Mouse (Mus musculus): ENCODE data around the gene Tspan11. TPM values are rescaled to one million over a fixed set of nuclear protein-coding genes. Genes with fewer than 3 reads are reported as not detected.

The Tspan11 gene
- polyA plus RNA-seq, 1 experiment: 1.4 TPM

- Histone ChIP-seq H3K36me3 (ENCODE audit: control insufficient read depth, insufficient read depth, low read length) (no peaks in the 10 kb centered on the region), H3K4me3 (ENCODE audit: control insufficient read depth, insufficient read depth, low read length) (no peak overlapping the region), H3K4me1 (replicated peaks; ENCODE audit: control insufficient read depth, insufficient read depth, low read length) (no peaks in the 10 kb centered on the region; the same call in 1 of the 2 replicates), H3K27me3 (ENCODE audit: control insufficient read depth, insufficient read depth, low read length) (no peaks in the 10 kb centered on the region), H3K27ac (ENCODE audit: control insufficient read depth, insufficient read depth, low read length) (no peak overlapping the region)
- TF ChIP-seq CTCF (IDR thresholded peaks at IDR 0.05; ENCODE audit: borderline replicate concordance, control insufficient read depth, extremely low read depth, insufficient read depth, low read length, poor library complexity) (no peak), POLR2A (IDR thresholded peaks at IDR 0.05; ENCODE audit: control insufficient read depth, extremely low read depth, insufficient read depth, low read length, poor library complexity) (no peak)
- DNase-seq: no peak
- WGBS: 94% methylated on average over 6 of the region's 6 CpGs
Measured at GRCm38 (mm10) chr6:127973553-127973952, 86.2 kb downstream of the Tspan11 start.

DNA sequence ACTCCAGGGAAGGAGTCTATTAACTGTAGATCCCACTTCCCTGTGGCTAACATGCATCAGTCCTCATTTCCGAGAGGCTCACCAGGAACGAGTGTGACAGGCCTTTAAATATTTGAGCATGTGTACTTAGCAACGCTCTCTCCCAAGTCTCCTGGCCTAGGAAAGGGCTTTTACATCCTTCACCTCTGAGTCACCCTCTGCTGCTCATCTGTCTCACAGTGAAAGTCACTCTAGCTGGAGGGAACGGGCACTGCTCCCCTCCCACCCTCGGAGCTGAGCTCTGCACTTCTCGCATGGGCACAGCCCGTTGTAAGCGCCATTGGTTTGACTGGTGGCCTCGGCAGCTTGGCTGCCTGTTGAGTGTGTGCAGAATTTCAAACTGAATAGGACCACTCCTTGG, 86.6 kb downstream of the Tspan11 start:
- H3K27ac ChIP-seq (ENCODE audit: control insufficient read depth, insufficient read depth, low read length): no peak overlapping the region
- no peak for TF ChIP-seq CTCF (IDR thresholded peaks at IDR 0.05; ENCODE audit: borderline replicate concordance, control insufficient read depth, extremely low read depth, insufficient read depth, low read length, poor library complexity)
- no peak for TF ChIP-seq POLR2A (IDR thresholded peaks at IDR 0.05; ENCODE audit: control insufficient read depth, extremely low read depth, insufficient read depth, low read length, poor library complexity)
- H3K4me3 ChIP-seq (ENCODE audit: control insufficient read depth, insufficient read depth, low read length): no peak overlapping the region
- H3K36me3 ChIP-seq (ENCODE audit: control insufficient read depth, insufficient read depth, low read length): no peaks in the 10 kb centered on the region
- DNase-seq: no peak
- WGBS: 93% methylated on average over 9 of the region's 9 CpGs
- no peaks in the 10 kb centered on the region; the same call in 1 of the 2 replicates for H3K4me1 ChIP-seq (replicated peaks; ENCODE audit: control insufficient read depth, insufficient read depth, low read length)
- H3K27me3 ChIP-seq (ENCODE audit: control insufficient read depth, insufficient read depth, low read length): no peaks in the 10 kb centered on the region

DNA sequence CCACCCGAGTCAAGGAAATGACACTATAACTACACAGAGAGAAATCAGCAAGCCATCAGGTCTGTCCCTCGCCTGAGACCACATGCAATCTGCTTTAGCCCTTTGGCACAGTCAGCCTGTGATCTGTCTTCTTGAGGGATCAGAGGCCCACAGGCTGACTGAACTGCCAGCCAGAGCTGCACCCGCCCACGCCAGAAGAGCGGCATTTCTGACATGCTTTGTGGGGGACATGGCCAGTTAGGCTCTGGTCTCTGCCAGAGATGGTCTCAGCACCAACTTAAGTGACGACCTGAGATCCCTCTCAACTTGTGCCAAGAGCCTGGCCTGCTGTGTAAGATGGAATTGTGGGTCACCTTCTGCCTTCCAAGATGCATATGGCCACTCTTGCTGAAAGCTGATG, 89.3 kb downstream of the Tspan11 start:
- no peak for DNase-seq
- WGBS: 95% methylated on average over 6 of the region's 6 CpGs
- Histone ChIP-seq H3K4me1 (replicated peaks; ENCODE audit: control insufficient read depth, insufficient read depth, low read length) (no peaks in the 10 kb centered on the region), H3K36me3 (ENCODE audit: control insufficient read depth, insufficient read depth, low read length) (no peaks in the 10 kb centered on the region), H3K27me3 (ENCODE audit: control insufficient read depth, insufficient read depth, low read length) (no peaks in the 10 kb centered on the region), H3K4me3 (ENCODE audit: control insufficient read depth, insufficient read depth, low read length) (no peak overlapping the region), H3K27ac (ENCODE audit: control insufficient read depth, insufficient read depth, low read length) (no peak overlapping the region)
- TF ChIP-seq CTCF (IDR thresholded peaks at IDR 0.05; ENCODE audit: borderline replicate concordance, control insufficient read depth, extremely low read depth, insufficient read depth, low read length, poor library complexity): no peak
- no peak for TF ChIP-seq POLR2A (IDR thresholded peaks at IDR 0.05; ENCODE audit: control insufficient read depth, extremely low read depth, insufficient read depth, low read length, poor library complexity)

GRCm38 (mm10) chr6:127978941-127979340, 91.6 kb downstream of the Tspan11 start:
- H3K4me1 ChIP-seq (replicated peaks; ENCODE audit: control insufficient read depth, insufficient read depth, low read length): peaks cover 6% of the 10 kb centered on the region
- no peaks in the 10 kb centered on the region for H3K27me3 ChIP-seq (ENCODE audit: control insufficient read depth, insufficient read depth, low read length)
- WGBS: 96% methylated on average over 20 of the region's 20 CpGs
- DNase-seq: no peak
- no peak overlapping the region for H3K27ac ChIP-seq (ENCODE audit: control insufficient read depth, insufficient read depth, low read length)
- no peak overlapping the region for H3K4me3 ChIP-seq (ENCODE audit: control insufficient read depth, insufficient read depth, low read length)
- no peaks in the 10 kb centered on the region for H3K36me3 ChIP-seq (ENCODE audit: control insufficient read depth, insufficient read depth, low read length)
- TF ChIP-seq CTCF (IDR thresholded peaks at IDR 0.05; ENCODE audit: borderline replicate concordance, control insufficient read depth, extremely low read depth, insufficient read depth, low read length, poor library complexity): no peak
- no peak for TF ChIP-seq POLR2A (IDR thresholded peaks at IDR 0.05; ENCODE audit: control insufficient read depth, extremely low read depth, insufficient read depth, low read length, poor library complexity)

GRCm38 (mm10) chr6:127979831-127980230, 92.4 kb downstream of the Tspan11 start:
- Histone ChIP-seq H3K27ac (ENCODE audit: control insufficient read depth, insufficient read depth, low read length) (no peak overlapping the region), H3K4me1 (replicated peaks; ENCODE audit: control insufficient read depth, insufficient read depth, low read length) (peaks cover 8% of the 10 kb centered on the region), H3K36me3 (ENCODE audit: control insufficient read depth, insufficient read depth, low read length) (no peaks in the 10 kb centered on the region), H3K4me3 (ENCODE audit: control insufficient read depth, insufficient read depth, low read length) (no peak overlapping the region), H3K27me3 (ENCODE audit: control insufficient read depth, insufficient read depth, low read length) (no peaks in the 10 kb centered on the region)
- WGBS: 96% methylated on average over 5 of the region's 5 CpGs
- no peak for DNase-seq
- TF ChIP-seq CTCF (IDR thresholded peaks at IDR 0.05; ENCODE audit: borderline replicate concordance, control insufficient read depth, extremely low read depth, insufficient read depth, low read length, poor library complexity) (no peak), POLR2A (IDR thresholded peaks at IDR 0.05; ENCODE audit: control insufficient read depth, extremely low read depth, insufficient read depth, low read length, poor library complexity) (no peak)

DNA sequence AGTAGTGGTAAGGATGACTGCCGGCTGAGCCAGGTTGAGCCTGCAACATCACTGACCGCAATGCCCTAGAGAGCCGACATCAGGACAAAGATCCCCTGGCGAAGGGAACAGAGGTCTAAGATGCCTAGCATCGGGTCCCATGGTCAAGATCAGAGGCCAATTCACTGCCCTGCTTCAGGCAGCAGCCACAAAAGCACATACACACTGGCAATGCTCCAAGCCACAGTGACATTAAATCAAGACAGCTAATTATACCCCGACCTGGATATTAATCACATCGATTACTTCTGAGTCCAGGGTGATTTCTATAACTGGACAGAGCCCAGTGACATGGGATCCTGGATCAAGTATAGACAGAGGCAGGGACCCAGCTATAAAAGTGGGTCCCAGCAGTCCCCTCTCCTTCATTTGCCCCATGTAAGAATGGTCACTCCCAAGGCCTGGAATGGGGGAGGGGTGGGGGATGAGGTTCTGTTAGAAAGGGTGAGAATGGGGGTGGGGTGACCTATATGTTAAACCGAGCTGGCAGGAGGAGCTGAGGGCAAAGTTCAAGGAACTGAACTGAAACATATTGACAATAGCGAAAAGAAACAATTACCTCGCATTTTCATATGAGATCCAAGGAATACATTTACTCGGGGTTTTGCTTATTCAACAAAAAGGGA, 93.1 kb downstream of the Tspan11 start:
- no peak overlapping the region for H3K27ac ChIP-seq (ENCODE audit: control insufficient read depth, insufficient read depth, low read length)
- WGBS: 87% methylated on average over 11 of the region's 11 CpGs
- H3K27me3 ChIP-seq (ENCODE audit: control insufficient read depth, insufficient read depth, low read length): no peaks in the 10 kb centered on the region
- no peak for DNase-seq
- peaks cover 8% of the 10 kb centered on the region for H3K4me1 ChIP-seq (replicated peaks; ENCODE audit: control insufficient read depth, insufficient read depth, low read length)
- H3K4me3 ChIP-seq (ENCODE audit: control insufficient read depth, insufficient read depth, low read length): no peak overlapping the region
- no peak for TF ChIP-seq CTCF (IDR thresholded peaks at IDR 0.05; ENCODE audit: borderline replicate concordance, control insufficient read depth, extremely low read depth, insufficient read depth, low read length, poor library complexity)
- no peak for TF ChIP-seq POLR2A (IDR thresholded peaks at IDR 0.05; ENCODE audit: control insufficient read depth, extremely low read depth, insufficient read depth, low read length, poor library complexity)
- no peaks in the 10 kb centered on the region for H3K36me3 ChIP-seq (ENCODE audit: control insufficient read depth, insufficient read depth, low read length)

DNA sequence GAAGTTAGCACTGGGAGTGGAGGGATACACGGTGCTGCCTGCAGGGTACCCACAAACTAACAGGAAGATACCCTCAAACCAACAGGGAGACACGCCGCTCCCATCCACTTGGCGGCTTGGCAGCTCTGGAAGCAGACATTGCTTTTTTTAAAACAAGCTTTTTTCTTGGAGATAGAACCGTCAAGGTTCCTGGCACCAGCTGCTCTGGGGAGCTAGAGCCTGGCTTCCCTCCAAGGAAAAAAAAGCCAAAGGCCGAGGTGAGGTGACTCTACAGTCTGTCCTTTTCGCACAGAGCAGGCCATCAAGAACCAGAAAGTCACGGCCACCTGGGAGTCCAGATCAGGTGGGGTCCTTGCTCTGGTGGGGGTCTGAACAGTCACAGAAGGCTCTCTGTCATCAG, 93.8 kb downstream of the Tspan11 start:
- TF ChIP-seq POLR2A (IDR thresholded peaks at IDR 0.05; ENCODE audit: control insufficient read depth, extremely low read depth, insufficient read depth, low read length, poor library complexity) (no peak), CTCF (IDR thresholded peaks at IDR 0.05; ENCODE audit: borderline replicate concordance, control insufficient read depth, extremely low read depth, insufficient read depth, low read length, poor library complexity) (no peak)
- DNase-seq: no peak
- H3K36me3 ChIP-seq (ENCODE audit: control insufficient read depth, insufficient read depth, low read length): no peaks in the 10 kb centered on the region
- H3K4me1 ChIP-seq (replicated peaks; ENCODE audit: control insufficient read depth, insufficient read depth, low read length): peaks cover 8% of the 10 kb centered on the region
- 83% methylated on average over 8 of the region's 8 CpGs for whole genome bisulfite sequencing
- no peaks in the 10 kb centered on the region for H3K27me3 ChIP-seq (ENCODE audit: control insufficient read depth, insufficient read depth, low read length)
- H3K27ac ChIP-seq (ENCODE audit: control insufficient read depth, insufficient read depth, low read length): no peak overlapping the region
- no peak overlapping the region for H3K4me3 ChIP-seq (ENCODE audit: control insufficient read depth, insufficient read depth, low read length)

Measured in thymus, adult 2 months (tissue).